Mouse (Mus musculus) hindbrain, embryonic 11.5 days (tissue): ENCODE measurements at regions not wholly inside any gene's neighbourhood (a gene's known extent, or its start where the extent isn't known, plus 50 kb on each side); places are given as distances from the start of the nearest gene placed in this dataset.

Source experiments
- ATAC-seq: fragments of 200-750 bp; cut with Nextera tagmentation; 2 replicates; pipeline ENCODE4 v1.8.0; 2017; ENCODE audit warnings: mild to moderate bottlenecking, moderate TSS enrichment, moderate library complexity; ENCODE audit not compliant: low FRiP score
- DNase-seq: peaks from one replicate; pipeline ENCODE4 v3.0.0-alpha.2; 2015; ENCODE audit warnings: low spot score
- H3K27ac ChIP-seq: fragments of 300-500 bp; sonication (generic); 2 replicates; pipeline ENCODE4 v1.5.1; 2014; ENCODE audit warnings: mild to moderate bottlenecking, low read depth, low read length
- H3K27me3 ChIP-seq: fragments of 300-500 bp; sonication (generic); 2 replicates; pipeline ENCODE4 v1.6.1; 2014; ENCODE audit warnings: mild to moderate bottlenecking, low read length, moderate library complexity, mixed read lengths; ENCODE audit not compliant: control insufficient read depth, insufficient read depth
- H3K36me3 ChIP-seq: fragments of 300-500 bp; sonication (generic); 2 replicates; pipeline ENCODE4 v1.6.1; 2014; ENCODE audit warnings: mild to moderate bottlenecking, low read length, moderate library complexity, mixed read lengths; ENCODE audit not compliant: control insufficient read depth, insufficient read depth
- H3K4me1 ChIP-seq: fragments of 300-500 bp; sonication (generic); replicated peaks from 2 replicates; pipeline ENCODE4 v1.6.1; 2014; ENCODE audit warnings: low read length, mixed read lengths; ENCODE audit not compliant: control insufficient read depth, insufficient read depth
- H3K4me2 ChIP-seq: fragments of 300-500 bp; sonication (generic); replicated peaks from 2 replicates; pipeline ENCODE4 v1.6.1; 2014; ENCODE audit warnings: mild to moderate bottlenecking, low read depth, low read length
- H3K4me3 ChIP-seq: fragments of 300-500 bp; sonication (generic); 2 replicates; pipeline ENCODE4 v1.5.1; 2014; ENCODE audit warnings: low read depth, low read length
- H3K9ac ChIP-seq: fragments of 300-500 bp; sonication (generic); 2 replicates; pipeline ENCODE4 v1.6.1; 2014; ENCODE audit warnings: low read depth, low read length
- H3K9me3 ChIP-seq: fragments of 300-500 bp; sonication (generic); 2 replicates; pipeline ENCODE4 v1.6.1; 2016; ENCODE audit warnings: low read length; ENCODE audit not compliant: control insufficient read depth
- WGBS: fragments of 180-500 bp; shearing (Covaris S2); extraction: QIAGEN DNeasy Blood & Tissue Kit; methylation state at CpG from one replicate; pipeline ENCODE4 v1.1.7; 2014; 5-methylcytosine and 5-hydroxymethylcytosine counted together

GRCm38 (mm10) chr2:147989616-147990015 lies 57.2 kb downstream of the Foxa2 start:
- H3K4me1 ChIP-seq = no peaks in the 10 kb centered on the region
- no peak overlapping the region for H3K9ac ChIP-seq
- no peak overlapping the region for H3K4me2 ChIP-seq
- DNase-seq = no peak
- no peak overlapping the region for H3K4me3 ChIP-seq
- H3K36me3 ChIP-seq = no peaks in the 10 kb centered on the region
- 63% methylated on average over 1 of the region's 1 CpGs for WGBS
- no peaks in the 10 kb centered on the region for H3K9me3 ChIP-seq
- peaks cover 3% of the 10 kb centered on the region; the same call in 1 of the 2 replicates for H3K27me3 ChIP-seq
- ATAC-seq = no peak
- H3K27ac ChIP-seq = no peak overlapping the region

DNA sequence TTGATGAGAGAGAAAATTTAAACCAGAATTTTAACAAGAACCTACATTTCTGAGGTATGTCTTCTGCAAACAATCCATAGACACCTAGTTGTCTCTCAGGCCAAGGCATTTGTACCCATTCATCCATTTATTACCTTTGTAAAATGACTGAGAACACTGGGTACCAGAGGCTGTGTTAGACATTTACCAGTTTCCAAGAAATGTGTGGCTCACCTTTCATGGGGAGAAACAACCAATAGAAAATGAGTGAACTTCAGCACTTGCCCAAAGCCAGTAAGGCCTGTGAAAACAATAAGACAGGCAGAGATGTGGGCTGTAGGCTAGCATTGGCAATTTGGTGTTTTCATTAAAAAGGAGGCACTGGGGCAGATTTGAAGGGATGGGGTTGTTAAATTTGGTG lies 58.2 kb downstream of the Foxa2 start:
- H3K36me3 ChIP-seq = no peaks in the 10 kb centered on the region
- no peak overlapping the region for H3K9ac ChIP-seq
- H3K9me3 ChIP-seq = no peaks in the 10 kb centered on the region
- no peak overlapping the region for H3K4me2 ChIP-seq
- ATAC-seq (no peak), DNase-seq (no peak)
- H3K4me1 ChIP-seq = no peaks in the 10 kb centered on the region
- no peak overlapping the region for H3K27ac ChIP-seq
- H3K27me3 ChIP-seq = peaks cover 6% of the 10 kb centered on the region; the same call in 1 of the 2 replicates
- H3K4me3 ChIP-seq = no peak overlapping the region

- WGBS = 94% methylated on average over 2 of the region's 2 CpGs
- no peaks in the 10 kb centered on the region; the same call in 1 of the 2 replicates for H3K4me1 ChIP-seq
- DNase-seq = no peak
- H3K9ac ChIP-seq = no peak overlapping the region
- peaks cover 18% of the 10 kb centered on the region; the same call in 1 of the 2 replicates for H3K27me3 ChIP-seq
- no peaks in the 10 kb centered on the region for H3K9me3 ChIP-seq
- no peak for ATAC-seq
- no peak overlapping the region for H3K27ac ChIP-seq
- no peak overlapping the region for H3K4me2 ChIP-seq
- no peaks in the 10 kb centered on the region for H3K36me3 ChIP-seq
- no peak overlapping the region for H3K4me3 ChIP-seq
These were observed 61.6 kb downstream of the Foxa2 start for GRCm38 (mm10) chr2:147985261-147985575.

DNA sequence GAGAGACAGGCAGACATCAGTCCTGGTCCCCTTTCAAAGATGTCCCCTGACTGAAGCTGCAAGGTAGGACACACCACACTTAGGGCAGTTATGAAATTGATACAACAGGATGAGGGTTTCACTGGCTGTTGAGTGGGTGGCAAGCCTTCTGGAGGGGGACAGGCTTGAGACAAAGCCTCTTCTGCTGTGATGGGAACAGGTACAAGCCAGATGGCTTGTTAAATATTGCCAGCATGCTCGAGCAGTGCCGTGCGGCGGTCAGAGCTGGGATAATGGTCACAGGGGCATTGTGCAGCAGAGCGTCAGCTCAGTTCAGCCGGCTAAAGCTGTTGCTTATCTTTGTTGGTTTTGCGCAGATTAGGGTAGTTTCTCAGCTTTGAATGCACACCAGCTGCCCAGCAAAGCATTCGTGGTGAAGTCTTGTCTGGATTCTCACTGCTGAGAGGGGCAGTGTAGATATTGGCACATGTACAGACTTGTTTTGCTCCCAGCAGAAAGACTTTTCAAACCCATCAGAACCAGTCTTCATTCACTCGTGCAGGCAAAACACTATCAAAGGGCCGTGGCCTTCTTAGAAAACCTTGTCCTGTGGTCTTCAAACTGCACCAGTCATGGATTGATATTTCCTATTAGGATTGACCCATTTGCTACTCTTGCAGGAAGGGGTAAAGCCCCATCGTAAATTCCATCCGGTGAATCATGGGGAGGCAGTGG lies 62.1 kb downstream of the Foxa2 start:
- Histone ChIP-seq H3K36me3 (no peaks in the 10 kb centered on the region), H3K27me3 (peaks cover 20% of the 10 kb centered on the region), H3K27ac (no peak overlapping the region), H3K4me1 (no peaks in the 10 kb centered on the region; the same call in 1 of the 2 replicates), H3K4me3 (no peak overlapping the region), H3K9ac (no peak overlapping the region), H3K9me3 (no peaks in the 10 kb centered on the region), H3K4me2 (no peak overlapping the region)
- DNase-seq (peak; percentile 13), ATAC-seq (no peak)
- 61% methylated on average over 12 of the region's 12 CpGs for WGBS

DNA sequence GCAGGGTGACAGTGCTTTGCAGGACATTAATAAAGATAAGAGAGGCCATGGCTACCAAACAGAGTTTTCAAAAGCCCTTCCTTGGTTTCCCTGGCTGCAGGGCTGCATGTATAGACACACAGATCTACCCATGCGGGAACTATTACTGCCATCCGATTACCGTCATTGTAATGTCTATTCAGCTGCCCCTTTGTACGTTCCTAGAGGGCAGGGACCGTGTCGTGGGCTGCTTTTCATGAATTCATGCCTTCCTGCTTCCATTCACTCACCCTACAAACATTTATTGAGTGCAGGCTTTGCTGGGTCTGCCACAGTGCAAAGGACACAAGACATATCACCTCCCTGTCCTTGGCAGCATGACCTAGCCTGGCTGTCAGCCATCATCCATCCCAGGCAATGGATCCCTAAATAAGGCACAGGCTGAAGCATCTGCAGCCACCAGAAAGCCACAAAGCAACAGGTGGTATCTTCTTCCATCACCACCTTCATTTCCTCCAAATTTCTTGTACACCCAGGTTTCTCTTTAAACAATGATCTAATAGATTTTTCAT lies 65.8 kb downstream of the Foxa2 start:
- Histone ChIP-seq H3K36me3 (no peaks in the 10 kb centered on the region), H3K4me1 (no peaks in the 10 kb centered on the region; the same call in 1 of the 2 replicates), H3K9me3 (no peaks in the 10 kb centered on the region), H3K27me3 (peaks cover 23% of the 10 kb centered on the region), H3K9ac (no peak overlapping the region), H3K27ac (no peak overlapping the region), H3K4me3 (no peak overlapping the region), H3K4me2 (no peak overlapping the region)
- DNase-seq (peak; percentile 8), ATAC-seq (peak; percentile 43; the same call in 1 of the 2 replicates)
- 39% methylated on average over 6 of the region's 6 CpGs for WGBS

DNA sequence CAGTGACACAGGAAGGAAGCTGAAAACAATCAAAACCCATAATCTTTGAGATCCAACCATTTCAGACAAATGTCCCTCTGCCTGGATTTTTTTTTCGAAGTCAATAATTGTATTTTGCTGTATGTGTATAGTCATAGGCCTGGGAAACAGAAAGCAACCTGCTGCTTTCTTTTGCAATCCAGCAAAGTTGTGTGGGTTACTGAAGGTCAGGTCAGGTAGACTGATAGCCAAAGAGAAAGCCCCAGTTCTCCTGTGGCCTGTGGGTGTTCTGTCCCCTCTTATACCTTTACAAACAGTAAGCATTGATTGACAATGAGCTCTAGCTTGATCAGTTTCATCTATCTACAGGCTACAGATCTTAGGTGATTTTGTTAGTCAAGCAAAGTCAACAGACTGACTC lies 66.4 kb downstream of the Foxa2 start:
- Histone ChIP-seq H3K4me3 (no peak overlapping the region), H3K36me3 (no peaks in the 10 kb centered on the region), H3K27me3 (peaks cover 25% of the 10 kb centered on the region), H3K4me2 (no peak overlapping the region), H3K9ac (no peak overlapping the region), H3K4me1 (no peaks in the 10 kb centered on the region; the same call in 1 of the 2 replicates), H3K9me3 (no peaks in the 10 kb centered on the region), H3K27ac (no peak overlapping the region)
- 89% methylated on average over 1 of the region's 1 CpGs for WGBS
- DNase-seq = no peak
- no peak for ATAC-seq

DNA sequence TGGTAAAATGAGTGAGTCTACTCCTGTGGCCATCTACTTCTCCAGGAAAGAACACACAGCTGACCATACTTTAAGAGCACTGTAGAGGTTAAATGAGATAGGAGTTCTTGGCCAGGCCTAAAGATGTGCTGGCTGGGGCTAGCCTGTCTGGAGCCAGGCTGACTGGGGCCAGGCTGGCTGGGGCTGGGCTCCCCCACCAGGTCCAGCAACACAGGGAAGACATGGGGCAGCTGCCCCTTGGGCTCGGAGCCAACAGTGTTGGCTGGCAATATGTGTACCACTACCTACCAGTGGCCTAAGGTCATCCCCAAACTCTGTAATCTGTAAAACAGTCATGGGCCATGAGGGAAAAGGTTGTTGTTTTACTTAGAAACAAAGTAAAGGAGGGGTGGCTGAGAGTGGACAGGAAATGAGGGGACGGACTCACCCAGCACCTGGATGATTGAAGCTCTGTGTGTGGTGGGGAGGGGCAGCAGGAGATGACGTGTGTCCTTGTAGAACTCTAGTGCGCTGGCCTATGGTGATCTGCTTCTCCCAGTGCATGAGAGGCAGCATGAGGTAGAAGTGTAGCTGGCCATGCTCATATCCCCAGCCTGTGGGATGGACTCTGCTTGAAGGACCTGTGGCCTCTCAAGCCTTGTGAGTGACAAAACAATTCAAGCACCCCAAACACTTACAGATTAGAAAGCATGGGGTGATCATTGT lies 67.0 kb downstream of the Foxa2 start:
- Histone ChIP-seq H3K9ac (no peak overlapping the region), H3K27me3 (peaks cover 23% of the 10 kb centered on the region), H3K4me2 (no peak overlapping the region), H3K9me3 (no peaks in the 10 kb centered on the region), H3K4me3 (no peak overlapping the region), H3K36me3 (no peaks in the 10 kb centered on the region), H3K27ac (no peak overlapping the region), H3K4me1 (no peaks in the 10 kb centered on the region; the same call in 1 of the 2 replicates)
- ATAC-seq (no peak), DNase-seq (no peak)
- WGBS = 81% methylated on average over 4 of the region's 4 CpGs

DNA sequence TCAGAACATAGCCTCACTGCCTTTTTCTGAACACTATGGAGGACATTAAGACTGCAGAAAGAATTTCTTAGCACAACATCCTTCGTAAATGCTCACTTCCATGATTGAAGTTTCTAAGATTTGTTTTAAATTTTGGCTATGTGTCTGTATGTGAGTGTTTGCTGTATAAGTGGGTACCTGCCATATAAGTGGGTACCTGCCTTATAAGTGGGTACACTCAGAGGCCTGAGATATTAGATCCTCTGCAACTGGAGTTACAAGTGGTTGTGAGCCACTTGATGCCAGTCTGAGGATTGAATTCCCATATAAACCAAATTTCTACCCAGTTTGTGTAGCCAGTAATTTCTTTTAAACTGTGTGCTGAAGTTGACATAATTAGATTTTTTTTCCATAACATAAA lies 67.8 kb downstream of the Foxa2 start:
- WGBS = 83% methylated on average over 1 of the region's 1 CpGs
- H3K27me3 ChIP-seq = peaks cover 23% of the 10 kb centered on the region
- DNase-seq (no peak), ATAC-seq (no peak)
- H3K9me3 ChIP-seq = no peaks in the 10 kb centered on the region
- no peak overlapping the region for H3K4me2 ChIP-seq
- no peak overlapping the region for H3K27ac ChIP-seq
- H3K4me1 ChIP-seq = no peaks in the 10 kb centered on the region; the same call in 1 of the 2 replicates
- no peaks in the 10 kb centered on the region for H3K36me3 ChIP-seq
- no peak overlapping the region for H3K9ac ChIP-seq
- no peak overlapping the region for H3K4me3 ChIP-seq

- Histone ChIP-seq H3K4me3 (no peak overlapping the region), H3K4me1 (no peaks in the 10 kb centered on the region), H3K27ac (no peak overlapping the region), H3K9me3 (no peaks in the 10 kb centered on the region), H3K27me3 (peaks cover 7% of the 10 kb centered on the region), H3K4me2 (no peak overlapping the region), H3K36me3 (no peaks in the 10 kb centered on the region), H3K9ac (no peak overlapping the region)
- ATAC-seq (no peak), DNase-seq (no peak)
- WGBS = 58% methylated on average over 2 of the region's 2 CpGs
These were observed 72.0 kb downstream of the Foxa2 start for GRCm38 (mm10) chr2:147974776-147975175.
